Mouse (Mus musculus) cerebellum, adult 2 months (tissue): ENCODE measurements around the gene Fosl2. TPM values are rescaled to one million over a fixed set of nuclear protein-coding genes. Genes with fewer than 3 reads are reported as not detected.
A peak's percentile ranks its signal among the peaks of the same experiment; 100 is the strongest.

ENCODE experiments used
- DNase-seq, 2 experiments: peaks; one replicate each; pipeline ENCODE4 v3.0.0; 2021
- H3K27ac ChIP-seq: fragments of 200-500 bp; 2 replicates; pipeline ENCODE4 v1.5.1; 2012; ENCODE audit warnings: low read length, control low read depth, inconsistent platforms; ENCODE audit not compliant: insufficient read depth
- H3K27me3 ChIP-seq: fragments of 200-500 bp; 2 replicates; pipeline ENCODE4 v1.6.1; 2012; ENCODE audit warnings: inconsistent platforms, mild to moderate bottlenecking, low read length, moderate library complexity; ENCODE audit not compliant: control insufficient read depth, insufficient read depth
- H3K4me1 ChIP-seq: fragments of 200-500 bp; 2 replicates; pipeline ENCODE4 v1.6.1; 2011; ENCODE audit warnings: low read length; ENCODE audit not compliant: control insufficient read depth, insufficient read depth
- H3K4me3 ChIP-seq: fragments of 200-500 bp; replicated peaks from 2 replicates; pipeline ENCODE3; 2011; ENCODE audit warnings: mild to moderate bottlenecking, low read depth, low read length, control low read depth; ENCODE audit not compliant: insufficient read depth
- CTCF ChIP-seq: fragments of 200-500 bp; IDR thresholded peaks from 2 replicates; pipeline ENCODE4 v1.5.1; 2011; ENCODE audit warnings: low read depth, mild to moderate bottlenecking, control low read depth, low read length, moderate library complexity, borderline replicate concordance; ENCODE audit not compliant: insufficient read depth
- POLR2A ChIP-seq: fragments of 200-500 bp; IDR thresholded peaks from 2 replicates; pipeline ENCODE4 v1.6.1; 2011; ENCODE audit warnings: low read length, control low read depth, borderline replicate concordance; ENCODE audit not compliant: insufficient read depth
- WGBS: fragments of 180-500 bp; shearing (Covaris S2); methylation state at CpG from one replicate; pipeline ENCODE4 v1.1.7; 2018; 5-methylcytosine and 5-hydroxymethylcytosine counted together
- polyA plus RNA-seq: library from polyadenylated mRNA; depleted of rRNA; stranded (reverse); fragments of >200 nt; gene quantifications from 2 replicates; pipeline ENCODE4 v1.2.3, GENCODE M21; 2012; rRNA removed

The Fosl2 gene
- polyA plus RNA-seq = 2.8 and 3.5 TPM in 2 replicates

DNA sequence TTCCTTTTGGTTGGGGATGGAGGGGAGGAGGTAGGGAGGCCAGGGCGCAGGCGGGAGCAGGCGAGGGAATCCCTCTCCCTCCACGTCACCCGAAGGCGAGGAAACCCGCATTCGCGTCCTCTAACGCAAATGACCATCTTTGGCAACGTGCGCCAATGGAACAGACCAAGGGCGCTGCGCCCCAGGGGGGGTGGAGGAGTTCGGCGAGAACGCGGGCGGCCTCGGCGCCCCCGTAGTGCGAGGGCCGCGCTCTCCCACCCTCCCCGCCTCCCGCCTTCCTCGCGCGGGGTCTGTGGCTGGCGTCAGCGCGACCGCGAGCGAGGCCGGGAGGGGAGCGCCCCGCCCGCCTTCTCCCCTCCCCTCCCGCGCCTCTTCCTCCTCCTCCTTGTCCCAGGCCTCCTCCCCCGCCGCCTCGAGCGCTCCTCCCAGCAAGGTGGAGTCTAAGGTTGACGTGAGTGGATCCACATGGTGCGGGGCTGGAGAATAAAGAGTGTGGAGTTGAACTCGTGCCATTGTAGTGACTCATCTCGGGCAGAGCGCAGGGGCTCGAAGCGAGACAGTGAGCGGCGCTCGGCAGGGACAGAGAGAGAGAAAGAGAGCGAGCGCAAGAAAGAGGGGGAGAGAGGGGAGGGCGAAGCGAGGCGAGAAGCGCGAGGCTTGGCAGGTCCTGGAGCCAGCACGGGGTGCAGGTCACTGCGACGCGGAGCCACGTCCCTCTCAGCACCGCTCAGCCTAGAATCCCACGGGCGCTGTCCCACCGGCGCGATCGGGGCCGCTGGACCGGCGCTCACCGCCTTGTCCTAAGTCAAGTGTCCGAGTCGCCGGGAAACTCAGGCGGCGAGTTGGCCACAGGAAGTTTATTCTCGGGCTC, at the start of gene Fosl2:
Gene Fosl2, plus strand, starts transcription at position 466 of the 871 bp plus-strand sequence.
- TF ChIP-seq POLR2A = peak; percentile 69; the same call in 1 of the 2 replicates
- no peak for TF ChIP-seq CTCF
- H3K27me3 ChIP-seq = no peaks in the 10 kb centered on the region
- no peaks in the 10 kb centered on the region for H3K4me1 ChIP-seq
- H3K4me3 ChIP-seq = peak within 1 kb of the TSS; percentile 65
- peak within 1 kb of the TSS; percentile 84 for H3K27ac ChIP-seq
- WGBS = under 1% methylated on average over 75 of the region's 85 CpGs
- peak; percentile 95 to 99 for DNase-seq

- 75% methylated on average over 2 of the region's 2 CpGs for WGBS
- Histone ChIP-seq H3K27ac (no peak overlapping the region), H3K4me1 (peaks cover 5% of the 10 kb centered on the region), H3K27me3 (no peaks in the 10 kb centered on the region), H3K4me3 (no peak overlapping the region)
- DNase-seq = no peak
- TF ChIP-seq CTCF = no peak
- TF ChIP-seq POLR2A = no peak
These were observed 49.6 kb upstream of the Fosl2 start for GRCm38 (mm10) chr5:32085971-32086370.

- TF ChIP-seq CTCF (no peak), POLR2A (no peak)
- Histone ChIP-seq H3K27ac (no peak overlapping the region), H3K27me3 (no peaks in the 10 kb centered on the region), H3K4me3 (no peak overlapping the region), H3K4me1 (peaks cover 5% of the 10 kb centered on the region)
- DNase-seq = no peak
- whole genome bisulfite sequencing = 56% methylated on average over 6 of the region's 6 CpGs
These were observed 49.0 kb upstream of the Fosl2 start for GRCm38 (mm10) chr5:32086526-32087090.

GRCm38 (mm10) chr5:32089481-32089880, 46.1 kb upstream of the Fosl2 start:
- Histone ChIP-seq H3K27ac (no peak overlapping the region), H3K4me3 (no peak overlapping the region), H3K4me1 (peaks cover 5% of the 10 kb centered on the region), H3K27me3 (no peaks in the 10 kb centered on the region)
- TF ChIP-seq CTCF (no peak), POLR2A (no peak)
- no peak for DNase-seq
- 66% methylated on average over 5 of the region's 5 CpGs for WGBS

GRCm38 (mm10) chr5:32092281-32092680, 43.3 kb upstream of the Fosl2 start:
- Histone ChIP-seq H3K27me3 (no peaks in the 10 kb centered on the region), H3K4me3 (no peak overlapping the region), H3K27ac (no peak overlapping the region), H3K4me1 (no peaks in the 10 kb centered on the region)
- TF ChIP-seq POLR2A = no peak
- no peak for TF ChIP-seq CTCF
- DNase-seq = no peak

DNA sequence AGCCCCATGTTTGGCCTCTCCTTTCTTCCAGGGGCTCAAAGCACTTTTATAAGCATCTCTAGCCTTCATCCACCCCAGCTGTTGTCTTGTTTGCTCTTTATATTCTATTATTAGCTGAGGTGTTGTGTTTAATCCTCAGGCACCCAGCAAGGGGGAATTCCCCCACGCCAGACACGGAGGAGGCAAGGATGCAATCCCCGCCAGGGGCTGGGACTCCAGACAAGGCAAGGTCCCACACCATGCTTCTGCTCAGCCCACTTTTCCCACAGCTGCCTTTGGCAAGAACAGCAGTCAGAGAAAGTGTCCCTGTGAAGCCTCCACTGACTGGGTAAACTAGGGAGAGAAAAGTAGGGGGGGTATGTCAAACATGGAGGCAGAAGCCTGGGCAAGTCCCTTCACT, 36.9 kb upstream of the Fosl2 start:
- WGBS = 78% methylated on average over 3 of the region's 3 CpGs
- no peak for DNase-seq
- H3K27me3 ChIP-seq = no peaks in the 10 kb centered on the region
- TF ChIP-seq POLR2A (no peak), CTCF (no peak)
- H3K4me1 ChIP-seq = peaks cover 22% of the 10 kb centered on the region
- H3K4me3 ChIP-seq = no peak overlapping the region
- no peak overlapping the region for H3K27ac ChIP-seq

- no peak overlapping the region for H3K27ac ChIP-seq
- H3K4me3 ChIP-seq = no peak overlapping the region
- DNase-seq = peak; percentile 65 to 80
- 8% methylated on average over 5 of the region's 5 CpGs for WGBS
- no peak for TF ChIP-seq CTCF
- H3K27me3 ChIP-seq = no peaks in the 10 kb centered on the region
- H3K4me1 ChIP-seq = peaks cover 42% of the 10 kb centered on the region
These were observed 33.1 kb upstream of the Fosl2 start for GRCm38 (mm10) chr5:32102484-32102883.

GRCm38 (mm10) chr5:32102971-32103431, 32.6 kb upstream of the Fosl2 start:
- WGBS = 55% methylated on average over 6 of the region's 6 CpGs
- TF ChIP-seq POLR2A (no peak), CTCF (no peak)

DNA sequence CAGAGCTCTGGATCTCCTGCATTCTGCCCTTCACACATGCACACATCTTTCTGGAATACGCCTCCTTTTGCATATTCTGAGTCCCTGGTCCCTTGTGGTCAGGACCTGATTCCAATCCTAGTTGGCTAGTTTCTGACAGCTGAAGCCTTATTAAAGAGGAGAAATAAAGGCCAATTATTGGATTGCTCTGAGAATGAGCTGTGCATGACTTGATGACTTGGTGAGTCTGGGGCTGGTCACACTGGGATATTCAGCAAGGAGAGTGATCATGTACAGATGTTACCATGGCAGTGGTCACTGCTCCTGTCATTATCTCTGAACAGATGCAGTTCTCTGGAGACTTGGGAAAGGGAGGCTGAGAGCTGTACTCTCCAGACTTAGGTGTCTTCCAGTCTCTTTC, 32.1 kb upstream of the Fosl2 start:
- Histone ChIP-seq H3K4me1 (peaks cover 42% of the 10 kb centered on the region), H3K27me3 (no peaks in the 10 kb centered on the region), H3K4me3 (no peak overlapping the region), H3K27ac (no peak overlapping the region)
- 97% methylated on average over 1 of the region's 1 CpGs for WGBS
- no peak for DNase-seq
- TF ChIP-seq CTCF (no peak), POLR2A (no peak)

More at GRCm38 (mm10) chr5:32102971-32103431, 32.6 kb upstream of the Fosl2 start:
- no peaks in the 10 kb centered on the region for H3K27me3 ChIP-seq
- H3K4me1 ChIP-seq = peaks cover 42% of the 10 kb centered on the region
- no peak overlapping the region for H3K27ac ChIP-seq
- DNase-seq = peak; percentile 37 to 59
- H3K4me3 ChIP-seq = no peak overlapping the region
